Mouse (Mus musculus): ENCODE data around the gene Tcf20.
"Not testable (repeated sequence)": the region's sequence is repeated elsewhere in the genome, so short reads cannot be mapped to it uniquely, and the experiment has no call there.

Tcf20 gene

GRCm38 (mm10) chr15:82806969-82807763 lies 180.5 kb downstream of the Tcf20 start:
- DNase-seq (ENCODE audit: low spot score), result no peak

GRCm38 (mm10) chr15:82804708-82805639 lies 182.7 kb downstream of the Tcf20 start:
- DNase-seq (ENCODE audit: low spot score), result peak; percentile 81

DNA sequence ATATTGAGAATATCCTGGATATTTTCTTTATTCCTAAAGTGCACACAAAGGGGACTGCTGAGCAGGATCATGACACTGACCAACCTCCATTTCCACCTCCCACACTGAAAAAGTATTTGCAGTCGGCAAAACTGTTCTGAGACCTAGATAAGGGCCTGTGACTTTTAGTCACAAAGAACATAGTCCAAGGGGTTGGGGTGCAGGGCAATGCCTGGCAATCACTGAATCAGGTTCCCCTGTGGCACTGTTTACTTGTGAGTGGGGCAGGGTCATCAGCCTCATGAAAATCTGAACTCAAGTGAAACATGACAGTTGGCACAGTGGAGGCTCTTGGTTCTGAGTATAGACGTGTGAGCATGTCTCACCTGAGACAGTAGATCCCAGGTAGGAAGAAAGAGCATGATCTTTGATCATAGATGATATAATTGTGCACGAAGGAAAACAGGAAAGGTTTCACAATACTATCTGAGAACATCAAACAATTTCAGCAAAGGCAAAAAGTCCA lies 191.7 kb downstream of the Tcf20 start:
- no peak for DNase-seq (ENCODE audit: low spot score)

GRCm38 (mm10) chr15:82794277-82794676 lies 193.4 kb downstream of the Tcf20 start, which contains the start of gene Cyp2d26:
Gene Cyp2d26 (minus strand): TSS chr15:82794294.
- no peak for DNase-seq (ENCODE audit: low spot score)

GRCm38 (mm10) chr15:82793868-82794267 lies 193.8 kb downstream of the Tcf20 start:
- DNase-seq (ENCODE audit: low spot score), result no peak

DNA sequence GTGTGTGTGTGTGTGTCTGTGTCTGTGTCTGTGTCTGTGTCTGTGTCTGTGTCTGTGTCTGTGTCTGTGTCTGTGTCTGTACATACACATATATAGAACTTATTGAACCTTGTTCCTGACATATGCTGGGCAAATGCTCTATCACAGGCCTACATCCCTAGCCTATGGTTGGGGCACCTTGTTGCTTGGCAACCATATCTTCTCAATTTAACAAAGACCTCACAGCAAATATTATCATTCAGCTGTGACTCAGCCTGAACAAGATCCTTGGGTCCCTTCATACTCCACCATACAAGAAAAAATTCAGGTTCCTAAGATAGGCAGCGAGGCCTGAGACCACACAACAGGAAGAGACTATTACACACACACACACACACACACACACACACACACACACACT lies 194.2 kb downstream of the Tcf20 start:
- no peak for DNase-seq (ENCODE audit: low spot score)

DNA sequence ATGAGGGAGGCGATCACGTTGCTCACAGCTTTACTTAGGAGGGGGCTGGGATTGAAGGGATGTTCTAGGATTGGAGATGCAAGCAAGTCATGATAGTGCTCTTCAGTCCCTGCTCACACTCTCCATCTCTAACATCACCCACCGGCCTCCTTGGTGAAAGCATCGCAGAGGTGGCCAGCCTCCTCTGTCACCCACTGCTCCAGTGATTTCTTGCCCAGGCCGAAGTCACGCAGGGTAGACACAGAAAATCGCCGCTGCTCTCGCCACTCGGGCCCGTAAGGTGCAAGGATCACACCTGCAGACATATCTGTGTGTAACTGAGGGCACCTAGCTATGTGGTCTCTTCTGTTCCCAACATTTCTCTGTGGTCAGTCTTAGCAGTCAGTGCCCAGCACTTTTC lies 195.1 kb downstream of the Tcf20 start:
- no peak for DNase-seq (ENCODE audit: low spot score)

DNA sequence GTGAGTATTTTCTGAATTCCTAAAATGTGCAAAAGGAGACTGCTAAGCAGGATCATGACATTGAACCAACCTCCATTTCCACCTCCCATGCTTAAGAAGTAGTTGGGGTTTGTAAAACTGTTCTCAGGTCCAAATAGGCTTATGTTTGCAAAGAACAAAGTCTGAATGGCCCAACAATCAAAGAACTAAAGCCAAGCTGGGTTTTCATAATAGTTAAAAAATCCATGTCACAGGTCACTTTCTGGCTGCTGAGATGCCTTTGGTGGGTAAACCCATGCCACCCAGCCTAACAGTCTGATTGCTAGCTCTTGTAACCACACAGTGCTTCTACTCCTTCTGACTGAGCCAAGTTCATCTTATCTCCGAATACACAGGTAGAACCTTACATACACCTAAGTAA lies 203.1 kb downstream of the Tcf20 start:
- no peak for DNase-seq (ENCODE audit: low spot score)

- DNase-seq (ENCODE audit: low spot score), result no peak
Observed at GRCm38 (mm10) chr15:82783800-82784199, 203.9 kb downstream of the Tcf20 start.

DNA sequence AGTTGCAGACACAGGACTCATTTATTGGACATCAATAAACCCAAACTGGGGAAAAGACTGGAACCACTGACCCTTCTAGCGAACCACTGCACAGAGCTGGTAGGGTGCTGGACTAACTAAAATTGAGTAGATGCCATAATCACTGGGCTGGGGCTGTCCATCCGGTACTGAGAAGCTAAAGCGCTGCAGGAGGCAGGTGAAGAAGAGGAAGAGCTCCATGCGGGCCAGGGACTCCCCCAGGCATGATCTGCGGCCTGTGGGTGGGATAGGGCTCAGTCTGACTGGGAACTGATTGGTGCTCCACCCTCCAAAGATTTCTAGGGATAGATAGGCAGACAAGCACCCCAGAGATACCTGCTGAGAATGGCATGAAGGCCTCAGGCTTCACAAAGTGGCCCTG lies 209.8 kb downstream of the Tcf20 start:
- DNase-seq (ENCODE audit: low spot score), result not testable (repeated sequence)

DNA sequence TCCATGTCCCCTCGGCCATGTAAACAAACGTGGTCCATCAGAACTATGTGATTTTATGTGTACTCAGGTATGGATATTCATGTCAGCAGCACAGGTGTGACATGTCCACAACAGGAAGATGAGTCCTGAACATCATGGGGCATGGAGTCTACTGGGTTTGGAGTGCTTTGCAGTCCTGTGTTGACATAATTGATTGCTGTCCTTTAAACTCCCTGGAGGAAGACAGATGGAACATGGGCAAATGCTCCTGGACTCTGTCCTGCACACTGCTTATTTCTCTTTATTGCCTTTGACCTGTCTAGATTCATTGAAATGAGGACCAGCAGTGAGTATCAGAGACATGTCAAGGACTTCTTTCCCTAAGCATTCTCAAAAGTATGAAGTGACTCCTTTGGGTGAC lies 221.7 kb downstream of the Tcf20 start:
- DNase-seq (ENCODE audit: low spot score), result no peak

DNA sequence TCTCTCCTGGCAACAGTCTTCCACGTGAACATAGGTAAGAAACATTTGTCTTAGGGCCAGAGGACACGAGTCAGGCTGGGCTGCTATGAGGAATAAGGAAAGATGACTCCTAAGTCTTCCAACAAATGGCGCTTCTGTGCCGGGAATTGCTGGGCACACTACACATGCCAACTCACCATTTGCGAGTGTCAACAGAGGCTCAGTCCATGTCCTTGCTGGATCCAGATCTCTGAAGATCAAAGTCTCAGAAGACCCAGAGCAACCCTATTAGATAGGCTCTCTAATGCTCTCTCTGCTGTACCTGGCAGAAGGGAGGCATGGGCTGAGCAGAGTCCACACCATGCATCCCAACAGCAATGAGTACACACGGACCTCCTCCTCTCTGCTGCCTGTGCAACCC lies 222.8 kb downstream of the Tcf20 start:
- DNase-seq (ENCODE audit: low spot score), result no peak

- DNase-seq (ENCODE audit: low spot score), result no peak
Observed at GRCm38 (mm10) chr15:82763631-82764420, 223.8 kb downstream of the Tcf20 start, which contains the start of gene Cyp2d40. Gene Cyp2d40 (minus strand): TSS chr15:82764183.
